Mouse (Mus musculus) urinary bladder, postnatal 25 days (tissue): Measurements from ENCODE around the gene Pdia2.
"Not testable (repeated sequence)": the region's sequence is repeated elsewhere in the genome, so short reads cannot be mapped to it uniquely, and the experiment has no call there.

Experiments
- DNase-seq: peaks from one replicate; pipeline ENCODE4 v3.0.0; 2022; ENCODE audit warnings: low spot score

Pdia2 gene

DNA sequence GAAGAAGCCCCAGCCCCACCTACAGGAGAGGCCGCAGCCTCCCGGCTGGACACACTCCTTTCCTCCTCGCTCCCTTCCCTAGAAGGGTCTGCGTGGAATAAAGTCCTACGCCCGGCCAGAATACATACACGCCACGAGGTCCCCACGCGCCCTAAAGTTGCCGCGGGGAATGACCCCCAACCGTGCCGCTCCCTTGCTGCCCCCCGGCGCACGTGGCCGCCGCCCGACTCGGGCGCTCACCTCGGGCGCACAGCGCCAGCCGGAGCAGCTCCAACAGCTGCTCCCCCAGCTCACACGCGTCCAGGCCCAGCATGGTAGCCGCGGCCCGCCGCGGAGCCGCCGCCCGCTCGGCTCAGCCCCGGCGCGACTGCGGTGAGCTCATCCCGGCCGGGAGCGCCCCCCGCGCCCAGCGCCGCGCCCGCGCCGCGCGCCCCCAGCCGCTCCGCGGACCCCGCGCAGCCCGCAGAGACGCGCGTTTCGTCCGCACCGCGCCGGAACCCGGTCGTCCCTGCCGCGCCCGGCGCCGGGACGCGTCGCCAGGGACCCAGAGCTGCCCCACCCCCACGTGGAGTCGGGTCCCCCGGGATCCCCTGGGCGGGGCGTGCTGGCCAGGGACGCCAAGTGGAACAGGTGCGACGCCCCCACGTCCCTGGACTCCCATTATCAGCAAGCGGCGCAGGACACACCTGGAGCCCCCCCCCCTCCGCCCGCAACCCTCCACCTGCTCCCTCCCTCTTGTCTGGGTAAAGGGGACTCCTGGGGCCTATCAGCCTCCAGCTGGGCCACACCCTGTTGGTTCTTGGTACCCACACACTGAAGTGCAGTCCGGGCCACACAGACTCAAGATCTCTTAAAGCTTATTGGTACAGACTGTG is 2.2 kb upstream of the Pdia2 start:
- DNase-seq: no peak

DNA sequence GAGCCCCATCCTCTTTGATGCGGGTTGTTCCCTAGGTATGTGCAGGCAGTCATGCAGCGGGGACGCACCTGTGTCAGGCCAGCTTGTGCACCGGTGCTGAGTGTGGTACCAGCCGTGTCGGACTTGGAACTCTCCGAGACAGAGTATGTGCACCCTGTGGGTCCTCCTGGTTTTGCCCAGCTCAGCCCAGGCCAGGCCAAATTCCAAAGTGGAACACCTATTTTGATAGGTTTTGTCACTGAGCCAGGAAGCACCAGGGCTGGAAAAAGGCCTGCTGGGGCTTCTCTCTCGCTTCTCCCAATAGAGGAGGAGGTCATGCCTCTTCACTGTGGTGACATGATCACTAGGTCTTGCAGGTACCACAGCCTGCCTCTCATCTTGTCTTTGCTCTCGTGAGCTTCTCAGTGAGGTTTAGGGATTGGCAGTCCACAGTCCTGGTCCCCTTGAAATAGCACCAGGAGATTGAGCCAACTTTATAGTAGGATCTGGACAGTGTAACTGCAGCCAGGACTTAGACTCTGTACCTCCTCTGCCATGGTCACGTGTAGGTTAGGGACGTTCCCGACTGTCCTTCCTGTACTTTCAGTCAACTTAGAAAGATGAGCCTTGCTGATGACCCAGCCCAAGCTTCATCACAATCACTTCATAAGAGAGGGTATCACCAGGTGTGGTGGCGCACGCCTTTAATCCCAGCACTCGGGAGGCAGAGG is 6.3 kb downstream of the Pdia2 start:
- no peak for DNase-seq

DNA sequence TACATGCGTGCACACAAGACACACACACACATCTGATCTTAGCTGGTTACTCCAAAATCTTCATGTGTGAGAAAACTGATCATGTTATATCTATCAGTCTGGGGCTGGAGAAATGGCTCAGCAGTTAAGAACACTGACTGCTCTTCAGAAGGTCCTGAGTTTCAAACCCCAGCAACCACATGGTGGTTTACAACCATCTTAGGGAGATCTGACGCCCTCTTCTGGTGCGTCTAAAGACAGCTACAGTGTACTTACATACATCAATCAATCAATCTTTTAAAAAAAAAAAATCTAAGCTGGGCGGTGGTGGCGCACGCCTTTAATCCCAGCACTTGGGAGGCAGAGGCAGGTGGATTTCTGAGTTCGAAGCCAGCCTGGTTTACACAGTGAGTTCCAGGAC is 7.4 kb downstream of the Pdia2 start:
- DNase-seq: not testable (repeated sequence)

DNA sequence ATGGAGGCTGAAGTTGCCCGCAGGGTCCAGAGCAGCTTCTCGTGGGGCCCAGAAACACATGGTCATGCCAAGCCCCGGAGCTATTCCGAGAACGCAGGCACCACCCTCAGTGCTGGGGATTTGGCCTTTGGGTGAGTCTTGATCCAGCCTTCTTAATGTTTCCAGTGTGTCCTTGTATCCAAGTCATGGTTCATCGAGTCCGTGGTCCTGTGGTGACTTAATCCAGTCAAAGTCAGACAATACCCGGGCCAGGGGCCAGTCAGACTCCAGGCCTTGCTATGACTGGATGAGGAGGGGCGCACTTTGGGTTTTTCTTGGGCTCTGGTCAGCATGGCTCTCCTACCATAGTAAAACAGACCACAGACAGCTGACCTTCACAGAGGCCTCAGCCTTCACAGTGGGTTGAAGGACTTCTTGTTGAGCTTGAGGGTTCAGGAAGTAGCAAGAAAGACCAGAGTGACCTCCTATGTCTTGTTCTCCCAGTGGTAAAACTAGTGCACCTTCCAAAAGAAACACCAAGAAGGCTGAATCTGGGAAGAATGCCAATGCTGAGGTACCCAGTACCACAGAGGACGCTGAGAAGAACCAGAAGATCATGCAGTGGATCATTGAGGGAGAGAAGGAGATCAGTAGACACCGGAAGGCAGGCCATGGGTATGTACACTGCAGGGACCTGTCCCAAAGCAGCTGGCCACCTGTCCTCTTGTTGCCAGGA is 10.6 kb downstream of the Pdia2 start:
- no peak for DNase-seq

DNA sequence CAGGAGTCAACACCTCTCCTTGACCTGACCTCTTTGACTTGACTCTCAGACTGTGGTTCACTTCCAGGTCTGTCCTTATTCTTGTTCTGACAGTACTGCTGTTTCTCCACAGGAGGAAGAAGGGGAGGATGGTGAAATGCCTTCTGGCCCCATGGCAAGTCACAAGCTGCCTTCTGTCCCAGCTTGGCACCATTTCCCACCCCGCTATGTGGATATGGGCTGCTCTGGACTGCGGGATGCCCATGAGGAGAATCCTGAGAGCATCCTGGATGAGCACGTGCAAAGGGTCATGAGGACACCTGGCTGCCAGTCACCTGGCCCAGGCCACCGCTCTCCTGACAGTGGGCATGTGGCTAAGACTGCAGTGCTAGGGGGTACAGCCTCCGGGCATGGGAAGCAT is 11.3 kb downstream of the Pdia2 start:
- no peak for DNase-seq

DNA sequence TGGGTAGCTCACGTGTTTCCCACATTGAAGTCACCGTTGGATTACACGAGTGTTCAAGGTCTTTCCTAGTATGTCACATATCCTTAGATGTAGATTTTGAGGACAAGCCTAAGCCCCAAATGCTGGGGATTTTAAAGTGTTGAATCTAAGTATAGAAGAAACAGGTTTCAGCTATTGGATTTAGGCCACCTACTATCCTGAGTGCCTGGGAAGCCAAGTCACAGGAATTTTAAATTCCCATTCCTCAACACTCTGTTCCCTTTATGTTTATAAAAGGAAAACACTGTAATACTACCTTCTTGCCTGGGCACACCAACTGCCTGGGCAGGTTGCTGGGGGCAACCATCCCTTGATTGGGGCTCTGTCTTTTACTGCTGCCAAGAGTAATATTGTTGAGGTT is 17.7 kb downstream of the Pdia2 start:
- DNase-seq: no peak

DNA sequence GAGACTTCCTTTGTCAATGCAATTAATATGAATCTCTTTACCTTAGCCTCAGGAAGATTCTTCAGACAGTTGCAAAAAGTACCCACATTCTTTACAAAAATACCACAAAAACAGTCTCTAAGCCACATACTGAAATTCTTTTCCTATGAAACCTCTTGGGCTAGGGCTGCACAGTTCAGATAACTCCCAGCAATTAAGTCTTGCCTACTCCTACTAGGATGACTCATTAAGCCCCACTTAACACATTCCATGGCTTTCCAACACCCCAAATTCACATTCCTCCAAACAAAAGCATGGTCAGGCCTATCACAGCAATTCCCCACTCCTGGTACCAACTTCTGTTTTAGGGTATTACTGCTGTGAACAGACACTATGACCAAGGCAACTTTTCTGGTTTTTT is 20.3 kb downstream of the Pdia2 start:
- no peak for DNase-seq

DNA sequence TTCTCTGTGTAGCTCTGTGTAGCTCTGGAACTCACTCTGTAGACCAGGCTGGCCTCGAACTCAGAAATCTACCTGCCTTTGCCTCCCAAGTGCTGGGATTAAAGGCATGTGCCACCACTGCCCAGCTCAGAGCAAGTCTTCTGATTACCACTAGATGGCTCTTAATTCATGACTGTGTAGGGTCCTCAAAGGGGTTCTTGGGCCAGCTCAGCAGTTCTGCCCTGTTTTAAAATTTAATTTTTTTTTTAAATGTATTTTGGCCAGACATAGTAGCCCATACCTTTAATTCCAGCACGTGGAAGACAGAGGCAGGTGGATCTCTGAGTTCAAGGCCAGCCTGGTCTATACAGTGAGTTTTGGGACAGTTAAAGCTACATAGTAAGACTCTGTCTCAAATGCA is 23.6 kb downstream of the Pdia2 start:
- DNase-seq: not testable (repeated sequence)

DNA sequence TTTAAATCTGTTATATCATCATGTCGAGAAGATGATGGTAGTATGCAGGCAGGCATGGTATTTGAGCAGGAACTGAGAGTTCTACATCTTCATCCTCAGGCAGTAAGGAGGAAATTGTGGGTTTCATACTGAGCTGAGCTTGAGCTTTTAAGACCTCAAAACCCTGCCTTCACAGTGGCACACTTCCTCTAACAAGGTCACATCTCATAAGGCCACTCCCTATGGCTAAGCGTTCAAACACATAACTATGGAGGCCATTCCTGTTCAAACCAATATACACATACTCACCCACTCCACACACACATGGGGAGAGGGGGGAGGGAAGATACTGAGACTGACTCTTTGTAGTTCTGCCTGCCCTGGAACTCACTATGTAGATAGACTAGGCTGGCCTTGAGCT is 30.8 kb downstream of the Pdia2 start:
- no peak for DNase-seq

DNA sequence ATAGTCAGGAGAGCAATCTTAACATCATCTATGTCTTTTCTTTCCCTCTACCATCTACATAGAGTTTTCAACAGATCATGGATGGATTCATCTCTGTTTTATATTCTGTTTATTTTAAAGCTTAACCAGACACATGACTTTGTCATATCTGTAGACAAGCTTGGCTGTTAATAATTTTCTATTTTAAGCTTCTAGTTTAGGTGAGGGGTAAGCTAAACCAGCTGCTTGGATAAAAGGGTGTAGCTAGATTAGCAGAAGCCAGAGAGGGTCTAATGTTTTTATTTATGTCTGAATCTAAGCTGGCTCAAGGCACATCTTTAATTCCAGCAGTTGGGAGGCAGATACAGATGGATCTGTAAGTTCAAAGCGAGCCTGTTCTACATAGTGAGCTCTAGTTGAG is 36.2 kb downstream of the Pdia2 start:
- DNase-seq: no peak

DNA sequence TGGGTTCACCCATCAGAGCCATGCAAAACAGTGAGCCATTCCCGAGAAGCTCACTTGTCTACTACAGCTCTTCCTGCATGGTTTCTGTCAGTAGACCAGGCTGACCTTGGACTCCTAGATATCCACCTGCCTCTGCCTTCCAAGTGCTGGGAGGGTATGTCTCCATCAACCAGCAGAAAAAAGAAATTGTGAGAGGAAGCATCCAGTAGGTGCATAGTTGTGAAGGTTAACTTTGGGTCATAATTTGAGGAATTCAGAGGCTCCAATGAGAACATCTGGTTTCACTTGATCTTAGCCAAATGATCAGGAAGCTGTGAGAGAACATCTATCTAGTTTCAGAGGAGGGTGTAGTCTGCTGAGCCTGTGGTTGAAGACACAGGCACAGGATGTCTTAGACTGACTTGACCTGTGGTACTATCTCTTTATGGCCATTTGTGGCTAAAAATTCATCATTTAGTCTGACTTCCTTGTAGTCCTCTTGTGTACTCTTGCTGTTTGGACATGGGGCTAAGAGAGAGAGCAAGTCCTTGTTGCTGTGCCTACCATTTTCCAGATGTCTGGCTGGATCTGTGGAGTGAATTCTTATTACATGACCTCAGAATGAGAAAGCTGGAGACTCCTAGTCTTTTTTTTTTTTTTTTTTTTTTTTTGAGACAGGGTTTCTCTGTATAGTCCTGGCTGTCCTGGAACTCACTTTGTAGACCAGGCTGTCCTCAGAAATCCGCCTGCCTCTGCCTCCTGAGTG is 46.8 kb downstream of the Pdia2 start:
- no peak for DNase-seq

DNA sequence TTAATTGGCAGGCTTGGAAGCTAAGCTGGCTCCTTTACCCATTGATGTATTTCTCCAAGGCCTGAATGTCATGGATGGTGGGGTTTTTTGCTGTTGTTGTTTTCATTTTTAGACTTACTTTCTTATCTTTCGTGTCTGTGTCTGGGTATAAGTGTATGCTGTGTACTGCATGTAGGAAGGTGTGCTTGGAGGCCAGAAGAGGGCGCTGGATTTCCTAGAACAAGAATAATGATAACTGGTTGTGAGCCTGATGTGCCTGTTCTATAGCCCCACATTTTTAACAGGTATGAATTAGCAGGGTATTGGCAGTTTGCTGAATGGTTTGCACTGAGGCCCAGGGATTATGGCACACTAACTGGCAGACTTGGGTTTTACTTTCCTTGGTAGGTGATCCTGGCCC is 49.8 kb downstream of the Pdia2 start:
- DNase-seq: no peak
